Mouse (Mus musculus) adrenal gland, adult 18-20 months (tissue): Measurements from ENCODE around the gene Aplf. TPM values are rescaled to one million over a fixed set of nuclear protein-coding genes. Genes with fewer than 3 reads are reported as not detected.

Source experiments
- total RNA-seq, 2 experiments: library from RNA; stranded (reverse); gene quantifications; 1 replicate in 1 of 2; 2 replicates in 1 of 2; pipeline ENCODE4 v1.2.3; 2021

Gene Aplf
- total RNA-seq, 2 experiments from 2014 or later: 4.4 to 7.5 TPM

Other genes starting within 250 kb of the Aplf start
- gene Bmp10, start 243.2 kb downstream of the Aplf start, total RNA-seq: not detected
- 1 to 10 TPM; 2.9 to 5.0 TPM for gene Arhgap25, start 138.9 kb downstream of the Aplf start, total RNA-seq
- under 1 TPM; 0.13 to 0.64 TPM for gene Prokr1, start 81.5 kb downstream of the Aplf start, total RNA-seq
- under 1 TPM; 0.27 to 0.51 TPM for gene Efcc1, start 58.7 kb upstream of the Aplf start, total RNA-seq
- under 1 TPM in 1 of 2 experiments, not detected in 1; 0.70 TPM for gene Gp9, start 105.9 kb upstream of the Aplf start, total RNA-seq
- gene Rab43, start 140.0 kb upstream of the Aplf start, total RNA-seq: 10 to 100 TPM; 28.8 to 30.0 TPM
- gene Gm45140, start 163.6 kb upstream of the Aplf start, total RNA-seq: 1 to 10 TPM; 4.3 to 6.8 TPM
- 100 to 1,000 TPM in 1 of 2 experiments, 10 to 100 TPM in 1; 55.9 to 120 TPM for gene Isy1, start 166.6 kb upstream of the Aplf start, total RNA-seq
- 100 to 1,000 TPM; 428 to 457 TPM for gene Cnbp, start 178.9 kb upstream of the Aplf start, total RNA-seq
- 100 to 1,000 TPM; 103 to 105 TPM for gene Copg1, start 215.6 kb upstream of the Aplf start, total RNA-seq
- gene Hmces, start 241.7 kb upstream of the Aplf start, total RNA-seq: 10 to 100 TPM; 23.1 to 24.8 TPM